Mouse (Mus musculus): ENCODE measurements around the gene Dnah5. TPM values are rescaled to one million over a fixed set of nuclear protein-coding genes. Genes with fewer than 3 reads are reported as not detected.

The Dnah5 gene
- polyA plus RNA-seq, 1 experiment from 2014 or later, result 0.10 TPM

Other genes with a start within 250 kb of the Dnah5 start
- 61.6 and 64.8 TPM in 2 replicates for gene Trio, start 177.9 kb upstream of the Dnah5 start, polyA plus RNA-seq (2015; fragmentation: Nextera tagmentation; extraction: Ambion mirVana)